8 mouse cellular contexts compared by ENCODE assay signal in the genomic region with DNA sequence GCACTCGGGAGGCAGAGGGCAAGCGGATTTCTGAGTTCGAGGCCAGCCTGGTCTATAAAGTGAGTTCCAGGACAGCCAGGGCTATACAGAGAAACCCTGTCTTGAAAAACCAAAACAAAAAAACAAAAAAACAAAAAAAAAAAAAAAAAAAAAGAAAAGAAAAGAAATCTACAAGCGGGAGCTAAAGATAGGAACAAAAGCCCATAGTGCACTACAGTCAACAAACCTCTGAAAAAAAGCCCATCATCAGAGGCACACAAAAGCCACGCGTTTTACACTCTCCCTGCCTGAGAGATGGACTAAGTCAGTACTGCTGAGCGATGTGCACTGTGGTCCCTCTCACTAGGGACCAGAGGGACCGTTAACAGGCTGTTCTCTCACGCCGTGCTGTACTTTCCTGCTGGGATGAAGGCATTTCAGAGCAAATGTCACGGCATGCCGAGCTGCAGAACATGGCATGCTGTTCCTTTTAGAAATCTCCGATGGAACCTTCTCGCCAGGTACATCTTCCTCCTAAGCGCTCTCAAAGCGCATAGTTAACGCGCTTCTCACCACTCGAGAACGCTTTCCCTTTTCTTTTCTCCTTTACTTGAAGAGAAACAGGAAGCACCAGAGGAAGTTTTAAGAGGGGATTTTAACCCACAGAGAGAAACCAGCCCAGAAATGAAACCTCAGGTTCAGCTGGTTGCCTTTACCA. TPM values are rescaled to one million over a fixed set of nuclear protein-coding genes. Genes with fewer than 3 reads are reported as not detected.
DNase-seq lines count a peak whose midpoint lies in the region; ATAC-seq and TF ChIP-seq lines count a peak whose summit lies in the region.

No protein-coding gene starts in this region.

- peak overlapping the region; percentile 32 for H3K4me2 ChIP-seq in intestine, embryonic 16.5 days (ENCODE audit: low read depth, low read length)
- peak overlapping the region; percentile 59 for H3K4me2 ChIP-seq in neural tube, embryonic 15.5 days

- no peak overlapping the region for H3K27ac ChIP-seq in thymus, adult 2 months (ENCODE audit: control insufficient read depth, insufficient read depth, low read length)
- no peak overlapping the region for H3K27ac ChIP-seq in intestine, embryonic 16.5 days (ENCODE audit: low read length)
- no peak overlapping the region for H3K27ac ChIP-seq in neural tube, embryonic 15.5 days (replicated peaks)

- no peaks in the 10 kb centered on the region for H3K27me3 ChIP-seq in thymus, adult 2 months (ENCODE audit: control insufficient read depth, insufficient read depth, low read length)
- 0 out of 2 replicates have a peak, but pooled peaks cover 3% of the 10 kb centered on the region for H3K27me3 ChIP-seq in intestine, embryonic 16.5 days (replicated peaks; ENCODE audit: control insufficient read depth, insufficient read depth, low read length)
- peaks cover 5% of the 10 kb centered on the region for H3K27me3 ChIP-seq in neural tube, embryonic 15.5 days (replicated peaks)

- WGBS in thymus, adult 2 months, result 16% methylated on average over 20 of the region's 20 CpGs
- whole genome bisulfite sequencing in intestine, embryonic 16.5 days, result 35% methylated on average over 20 of the region's 20 CpGs
- 18% methylated on average over 20 of the region's 20 CpGs for WGBS in neural tube, embryonic 15.5 days

- peak; percentile 13 for DNase-seq in cerebellum, adult 9-11 months
- no peak for DNase-seq in cerebellum, postnatal 10 days
- DNase-seq in thymus, adult 2 months, result no peak
- DNase-seq in thymus, adult 18-20 months, result no peak
- no peak for DNase-seq in embryo, embryonic 10 days (ENCODE audit: low spot score)
- no peak for DNase-seq in lung, adult 18-20 months

- H3K9ac ChIP-seq in intestine, embryonic 16.5 days (ENCODE audit: low read depth, low read length), result peak overlapping the region; percentile 15; the same call in 1 of the 2 replicates
- H3K9ac ChIP-seq in neural tube, embryonic 15.5 days (replicated peaks), result 0 out of 2 replicates have a peak overlapping the region, but pooled peaks have one; percentile 20

- TF ChIP-seq CTCF in thymus, adult 2 months (IDR thresholded peaks at IDR 0.05; ENCODE audit: borderline replicate concordance, control insufficient read depth, extremely low read depth, insufficient read depth, low read length, poor library complexity), result no peak

- H3K4me1 ChIP-seq in thymus, adult 2 months (replicated peaks; ENCODE audit: control insufficient read depth, insufficient read depth, low read length), result peaks cover 4% of the 10 kb centered on the region
- H3K4me1 ChIP-seq in intestine, embryonic 16.5 days (ENCODE audit: control insufficient read depth, insufficient read depth, low read length), result peaks cover 7% of the 10 kb centered on the region; the same call in 1 of the 2 replicates
- H3K4me1 ChIP-seq in neural tube, embryonic 15.5 days, result peaks cover 7% of the 10 kb centered on the region

- no peak for TF ChIP-seq POLR2A in thymus, adult 2 months (IDR thresholded peaks at IDR 0.05; ENCODE audit: control insufficient read depth, extremely low read depth, insufficient read depth, low read length, poor library complexity)

- H3K9me3 ChIP-seq in intestine, embryonic 16.5 days (ENCODE audit: control insufficient read depth, low read length), result no peaks in the 10 kb centered on the region
- H3K9me3 ChIP-seq in neural tube, embryonic 15.5 days (replicated peaks), result no peaks in the 10 kb centered on the region

- peak overlapping the region; percentile 18 for H3K4me3 ChIP-seq in thymus, adult 2 months (ENCODE audit: control insufficient read depth, insufficient read depth, low read length)
- peak overlapping the region; percentile 34 for H3K4me3 ChIP-seq in intestine, embryonic 16.5 days (ENCODE audit: low read length)
- peak overlapping the region; percentile 32 for H3K4me3 ChIP-seq in neural tube, embryonic 15.5 days (replicated peaks)

- H3K36me3 ChIP-seq in thymus, adult 2 months (ENCODE audit: control insufficient read depth, insufficient read depth, low read length), result no peaks in the 10 kb centered on the region
- no peaks in the 10 kb centered on the region for H3K36me3 ChIP-seq in intestine, embryonic 16.5 days (ENCODE audit: control insufficient read depth, insufficient read depth, low read length)
- no peaks in the 10 kb centered on the region for H3K36me3 ChIP-seq in neural tube, embryonic 15.5 days

- no peak for ATAC-seq in intestine, embryonic 16.5 days
- no peak for ATAC-seq in neural tube, embryonic 15.5 days (ENCODE audit: low FRiP score)

RNA-seq across cellular contexts. Expression of gene Lcor, which starts 40.4 kb away (rescaled TPM):
- 4.8 and 5.0 TPM in 2 replicates for polyA plus RNA-seq in thymus, adult 2 months (2012; rRNA removed)
- 19.0 and 20.8 TPM in 2 replicates for polyA plus RNA-seq in intestine, embryonic 16.5 days (2015; fragmentation: Nextera tagmentation; extraction: Ambion mirVana)
- polyA plus RNA-seq in neural tube, embryonic 15.5 days (2015; fragmentation: Nextera tagmentation; extraction: Ambion mirVana), result 12.4 and 13.8 TPM in 2 replicates

RNA-seq across cellular contexts. Expression of gene Pik3ap1, which starts 57.2 kb away (rescaled TPM):
- 10.0 and 10.3 TPM in 2 replicates for polyA plus RNA-seq in thymus, adult 2 months (2012; rRNA removed)
- 5.7 and 5.9 TPM in 2 replicates for polyA plus RNA-seq in intestine, embryonic 16.5 days (2015; fragmentation: Nextera tagmentation; extraction: Ambion mirVana)
- polyA plus RNA-seq in neural tube, embryonic 15.5 days (2015; fragmentation: Nextera tagmentation; extraction: Ambion mirVana), result 1.6 and 2.7 TPM in 2 replicates
